Mouse (Mus musculus) heart, embryonic 10.5 days (tissue): ENCODE measurements around the gene Anp32a. TPM values are rescaled to one million over a fixed set of nuclear protein-coding genes. Genes with fewer than 3 reads are reported as not detected.

ENCODE experiments used
- DNase-seq: peaks from one replicate; pipeline ENCODE4 v3.0.0-alpha.2; 2017; ENCODE audit warnings: low spot score
- H3K27ac ChIP-seq: fragments of 300-500 bp; sonication (generic); 2 replicates; pipeline ENCODE4 v1.5.1; 2016; ENCODE audit warnings: mild to moderate bottlenecking
- H3K27me3 ChIP-seq: fragments of 300-500 bp; sonication (generic); 2 replicates; pipeline ENCODE4 v1.6.1; 2016; ENCODE audit warnings: mild to moderate bottlenecking; ENCODE audit not compliant: poor library complexity, insufficient read depth, severe bottlenecking
- H3K36me3 ChIP-seq: fragments of 300-500 bp; sonication (generic); 2 replicates; pipeline ENCODE4 v1.6.1; 2016; ENCODE audit warnings: mild to moderate bottlenecking, moderate library complexity
- H3K4me1 ChIP-seq: fragments of 300-500 bp; sonication (generic); 2 replicates; pipeline ENCODE4 v1.6.1; 2016; ENCODE audit warnings: mild to moderate bottlenecking
- H3K4me3 ChIP-seq: fragments of 300-500 bp; sonication (generic); 2 replicates; pipeline ENCODE4 v1.5.1; 2016; ENCODE audit warnings: mild to moderate bottlenecking, moderate library complexity
- H3K9me3 ChIP-seq: fragments of 300-500 bp; sonication (generic); 2 replicates; pipeline ENCODE4 v1.6.1; 2016; ENCODE audit warnings: mild to moderate bottlenecking, moderate library complexity
- WGBS: fragments of 180-500 bp; shearing (Covaris S2); methylation state at CpG from one replicate; pipeline ENCODE4 v1.1.7; 2016; 5-methylcytosine and 5-hydroxymethylcytosine counted together
- polyA plus RNA-seq: library from polyadenylated mRNA; unstranded; fragments of >200 nt; fragmentation: Nextera tagmentation; extraction: Ambion mirVana; gene quantifications from 2 replicates; pipeline ENCODE4 v1.2.1, GENCODE M21; 2016

Anp32a gene
- polyA plus RNA-seq, 1 experiment from 2014 or later = 178 TPM

DNA sequence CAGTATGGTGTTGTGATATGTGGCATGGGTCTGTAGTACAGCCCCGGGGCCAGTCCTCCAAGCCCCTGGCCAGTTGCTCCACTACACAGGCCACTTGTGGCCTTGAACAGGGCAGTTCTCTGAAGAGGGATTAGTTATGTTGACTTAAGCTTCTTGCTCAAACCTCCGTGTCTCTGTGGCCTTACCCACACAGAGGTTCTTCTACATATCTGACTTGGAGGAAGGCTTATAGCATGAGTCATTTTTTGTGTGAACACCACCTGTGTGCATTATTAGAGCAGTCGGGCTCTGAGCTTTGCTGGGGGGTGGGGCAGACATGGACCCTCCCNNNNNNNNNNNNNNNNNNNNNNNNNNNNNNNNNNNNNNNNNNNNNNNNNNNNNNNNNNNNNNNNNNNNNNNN is 33.2 kb downstream of the Anp32a start:
- no peaks in the 10 kb centered on the region for H3K9me3 ChIP-seq
- H3K27me3 ChIP-seq = no peaks in the 10 kb centered on the region
- H3K27ac ChIP-seq = no peak overlapping the region
- WGBS = 81% methylated on average over 3 of the region's 3 CpGs
- peaks cover 46% of the 10 kb centered on the region for H3K4me1 ChIP-seq
- H3K36me3 ChIP-seq = peaks cover 80% of the 10 kb centered on the region
- no peak overlapping the region for H3K4me3 ChIP-seq
- no peak for DNase-seq

DNA sequence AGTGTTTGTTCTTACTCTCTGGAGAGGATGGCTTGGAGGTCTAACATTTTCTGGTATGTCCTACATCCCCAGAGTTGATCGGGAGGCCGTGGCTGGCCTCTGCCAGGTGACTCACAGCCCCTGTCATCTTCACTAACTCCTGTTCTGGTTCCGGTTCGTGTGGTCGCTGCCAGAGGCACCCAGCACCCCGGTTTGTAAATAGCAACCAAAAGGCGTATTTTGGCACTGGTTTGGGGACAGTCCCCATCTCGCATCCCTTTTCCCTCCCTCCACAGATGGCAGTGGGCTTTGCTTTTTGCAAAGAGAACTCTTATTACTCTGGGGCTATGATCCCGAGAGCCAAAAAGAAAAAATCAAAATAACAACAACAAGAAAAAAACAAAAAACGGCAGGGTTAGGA is 36.8 kb downstream of the Anp32a start:
- WGBS = 95% methylated on average over 10 of the region's 10 CpGs
- DNase-seq = no peak
- Histone ChIP-seq H3K36me3 (peaks cover 71% of the 10 kb centered on the region), H3K27ac (no peak overlapping the region), H3K4me1 (peaks cover 36% of the 10 kb centered on the region), H3K4me3 (no peak overlapping the region), H3K27me3 (no peaks in the 10 kb centered on the region), H3K9me3 (no peaks in the 10 kb centered on the region)

DNA sequence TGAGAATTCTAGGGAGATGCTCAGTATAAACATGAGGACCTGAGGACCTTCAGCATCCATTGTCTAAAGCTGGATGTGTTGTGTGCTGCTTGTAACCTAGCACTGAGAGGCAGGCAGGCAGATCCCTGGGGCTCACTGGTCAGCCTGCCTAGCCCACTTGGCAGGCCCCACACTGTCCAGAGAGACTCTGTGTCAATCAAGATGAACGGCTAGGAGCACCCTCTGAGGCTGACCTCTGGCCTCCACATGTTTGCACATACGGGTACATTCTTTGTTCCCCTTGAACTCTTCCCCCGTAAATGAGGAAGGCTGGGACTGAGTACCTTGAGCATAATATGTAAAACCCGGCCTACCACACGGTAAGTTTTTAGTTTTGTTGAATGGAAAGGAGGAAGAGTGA is 39.3 kb downstream of the Anp32a start:
- WGBS = 70% methylated on average over 5 of the region's 5 CpGs
- Histone ChIP-seq H3K27me3 (no peaks in the 10 kb centered on the region), H3K27ac (peak overlapping the region; percentile 48; the same call in 1 of the 2 replicates), H3K4me3 (no peak overlapping the region), H3K9me3 (no peaks in the 10 kb centered on the region), H3K4me1 (peaks cover 24% of the 10 kb centered on the region), H3K36me3 (peaks cover 48% of the 10 kb centered on the region)
- no peak for DNase-seq

DNA sequence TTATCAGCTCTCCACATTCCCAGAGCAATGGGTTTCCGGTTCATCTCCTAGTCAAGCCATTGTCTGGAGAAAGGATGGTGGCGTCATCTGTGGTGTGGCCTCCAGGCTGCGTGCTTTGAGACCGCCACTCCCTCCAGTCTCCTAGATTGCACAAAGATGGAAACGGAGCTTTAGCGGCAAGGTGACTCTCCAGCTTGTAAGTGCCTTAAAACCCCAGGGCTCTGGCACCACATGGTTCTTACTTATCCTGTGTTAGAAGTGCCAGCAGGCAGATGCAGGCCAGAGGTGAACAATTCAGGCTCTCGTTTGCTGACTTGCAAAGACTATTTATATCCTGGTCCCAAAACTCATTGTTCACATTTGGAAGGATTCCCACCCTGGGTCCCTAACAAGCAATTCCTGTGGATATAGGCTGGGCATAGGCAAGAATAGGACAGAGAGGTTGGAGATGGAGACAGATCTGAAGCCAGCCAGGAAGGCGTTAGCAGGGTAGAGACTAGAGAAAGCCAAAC is 40.4 kb downstream of the Anp32a start:
- H3K4me3 ChIP-seq = no peak overlapping the region
- DNase-seq = no peak
- H3K36me3 ChIP-seq = peaks cover 37% of the 10 kb centered on the region
- H3K27me3 ChIP-seq = no peaks in the 10 kb centered on the region
- whole genome bisulfite sequencing = 32% methylated on average over 8 of the region's 8 CpGs
- H3K9me3 ChIP-seq = no peaks in the 10 kb centered on the region
- peak overlapping the region; percentile 48; the same call in 1 of the 2 replicates for H3K27ac ChIP-seq
- H3K4me1 ChIP-seq = peaks cover 24% of the 10 kb centered on the region

DNA sequence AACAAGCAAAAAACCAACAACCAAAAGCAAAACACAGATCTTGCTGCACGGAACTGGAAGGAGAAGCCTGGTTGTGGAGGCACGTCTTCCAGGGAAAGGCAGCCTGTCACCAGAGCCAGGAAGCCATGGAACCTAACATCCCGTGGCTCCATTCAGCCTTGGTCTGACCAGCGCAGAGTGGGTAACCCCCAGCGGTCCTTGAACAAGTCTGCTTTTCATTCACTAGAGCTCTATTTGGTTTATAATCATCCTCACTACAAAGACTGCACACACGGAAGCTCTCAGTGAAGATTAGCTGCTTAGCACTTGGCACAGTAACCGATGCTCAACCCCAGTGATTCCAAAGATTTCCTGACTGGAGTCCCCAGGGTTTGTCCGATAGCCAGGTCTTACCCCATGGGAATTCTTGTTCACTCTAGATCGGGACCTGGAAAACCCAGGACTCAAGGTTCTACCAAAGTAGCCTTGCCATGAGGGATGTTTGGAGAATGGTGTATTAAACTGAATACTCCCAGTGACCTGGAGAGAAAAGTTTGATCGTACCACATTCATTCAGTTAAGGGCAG is 41.5 kb downstream of the Anp32a start:
- no peaks in the 10 kb centered on the region for H3K9me3 ChIP-seq
- H3K4me1 ChIP-seq = peaks cover 24% of the 10 kb centered on the region
- no peak overlapping the region for H3K4me3 ChIP-seq
- peaks cover 25% of the 10 kb centered on the region for H3K36me3 ChIP-seq
- H3K27me3 ChIP-seq = no peaks in the 10 kb centered on the region
- 78% methylated on average over 10 of the region's 10 CpGs for WGBS
- H3K27ac ChIP-seq = no peak overlapping the region
- DNase-seq = no peak

DNA sequence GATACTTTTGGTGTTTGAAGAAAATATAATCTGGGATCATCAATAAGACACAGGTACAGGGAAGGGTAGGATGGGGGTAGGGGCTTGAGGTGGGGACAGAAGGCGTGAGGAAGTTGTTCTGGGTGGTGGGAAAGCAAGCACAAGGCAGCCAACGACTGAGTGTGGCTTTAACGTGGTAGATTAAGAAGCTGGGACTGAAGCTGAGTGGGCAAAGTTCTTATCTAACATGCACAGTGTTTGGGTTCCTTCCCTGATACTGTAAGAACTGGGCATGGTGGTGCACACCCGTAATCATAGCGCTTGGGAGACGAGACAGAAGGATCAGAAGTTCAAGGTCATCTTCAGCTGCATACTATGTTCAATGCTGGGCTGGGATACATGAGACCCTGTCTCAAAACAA is 44.0 kb downstream of the Anp32a start:
- no peaks in the 10 kb centered on the region for H3K9me3 ChIP-seq
- no peaks in the 10 kb centered on the region for H3K27me3 ChIP-seq
- WGBS = 68% methylated on average over 6 of the region's 6 CpGs
- no peak for DNase-seq
- H3K36me3 ChIP-seq = peaks cover 4% of the 10 kb centered on the region
- H3K4me3 ChIP-seq = no peak overlapping the region
- H3K4me1 ChIP-seq = peaks cover 20% of the 10 kb centered on the region
- H3K27ac ChIP-seq = no peak overlapping the region

DNA sequence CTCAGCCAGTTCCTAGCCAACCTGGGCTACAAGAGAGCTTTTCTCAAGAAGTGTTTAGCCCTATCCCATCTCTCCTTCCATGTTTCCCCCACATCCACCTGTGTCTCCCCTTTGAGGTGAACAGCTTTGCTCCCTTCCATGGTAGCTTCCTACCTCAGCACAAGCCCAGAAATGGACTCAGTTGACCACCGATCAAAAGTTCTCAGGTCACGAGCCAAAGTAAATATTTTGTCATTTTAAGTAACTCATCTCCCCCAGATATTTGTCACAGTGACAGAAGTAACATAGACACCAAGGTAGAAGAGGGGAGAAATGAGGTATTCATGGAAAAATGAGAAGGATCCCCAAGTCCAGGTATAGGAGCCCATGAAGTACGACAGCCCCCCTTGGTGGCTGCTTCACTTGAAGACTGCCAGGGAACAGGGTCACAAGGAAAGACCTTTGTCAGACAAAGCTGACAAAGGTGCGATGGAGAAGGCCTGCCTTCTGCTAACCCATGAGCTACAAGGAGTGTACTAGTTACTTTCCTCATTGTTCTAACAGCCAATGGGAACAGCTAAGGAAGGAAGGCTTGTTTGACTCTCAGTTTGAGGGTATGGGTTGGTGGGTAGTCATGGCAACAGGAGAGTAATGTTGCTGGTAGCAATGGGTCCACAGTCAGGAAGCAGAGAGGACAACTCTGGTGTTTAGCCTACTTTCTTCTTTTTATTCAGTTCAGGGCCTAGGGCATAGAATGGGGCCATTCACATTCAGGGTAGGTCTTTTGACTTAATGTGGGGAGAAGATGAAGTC is 44.8 kb downstream of the Anp32a start:
- H3K9me3 ChIP-seq = no peaks in the 10 kb centered on the region
- H3K4me3 ChIP-seq = no peak overlapping the region
- no peak overlapping the region for H3K27ac ChIP-seq
- DNase-seq = no peak
- peaks cover 11% of the 10 kb centered on the region for H3K4me1 ChIP-seq
- no peaks in the 10 kb centered on the region for H3K27me3 ChIP-seq
- no peaks in the 10 kb centered on the region for H3K36me3 ChIP-seq
- 84% methylated on average over 4 of the region's 4 CpGs for WGBS

DNA sequence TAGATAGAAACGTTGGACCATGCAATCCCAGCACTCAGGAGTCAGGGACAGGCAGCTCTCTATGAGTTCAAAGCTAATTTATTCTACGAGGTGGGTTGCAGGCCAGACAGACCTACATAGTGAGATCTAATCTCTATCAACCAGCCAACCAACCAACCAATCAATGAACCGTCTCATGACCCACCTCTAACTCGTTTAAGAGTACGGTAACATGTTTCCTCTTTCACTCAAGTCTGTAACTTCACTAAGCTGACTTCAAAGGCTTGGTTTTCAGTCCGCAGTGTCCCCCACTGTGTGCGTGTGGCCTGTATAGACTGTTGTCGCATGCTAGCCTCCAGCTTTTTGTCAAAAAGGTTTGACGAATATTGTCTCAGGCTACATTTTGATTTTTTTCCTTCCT is 48.6 kb downstream of the Anp32a start:
- 72% methylated on average over 9 of the region's 9 CpGs for WGBS
- no peaks in the 10 kb centered on the region for H3K9me3 ChIP-seq
- H3K4me3 ChIP-seq = no peak overlapping the region
- no peak for DNase-seq
- no peaks in the 10 kb centered on the region for H3K27me3 ChIP-seq
- no peaks in the 10 kb centered on the region for H3K4me1 ChIP-seq
- no peaks in the 10 kb centered on the region for H3K36me3 ChIP-seq
- H3K27ac ChIP-seq = no peak overlapping the region

DNA sequence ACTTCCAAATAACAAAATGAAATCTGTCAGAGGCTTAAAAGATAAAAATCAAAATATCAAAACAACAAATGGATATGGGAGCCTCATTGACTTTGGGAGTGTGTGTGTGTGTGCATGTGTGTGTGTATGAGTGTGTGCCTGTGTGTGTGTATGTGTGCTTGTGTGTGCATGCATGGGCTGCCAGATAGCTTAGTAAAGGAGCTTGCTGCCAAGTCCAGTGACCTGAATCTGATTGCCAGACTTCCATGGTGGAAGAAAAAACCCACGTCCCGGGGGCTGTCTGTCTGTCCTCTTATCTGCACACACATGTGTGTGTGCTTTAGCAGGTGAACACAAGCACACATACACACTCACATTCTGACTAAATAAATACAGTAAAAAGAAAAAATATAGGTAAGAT is 52.4 kb downstream of the Anp32a start:
- WGBS = 70% methylated on average over 2 of the region's 2 CpGs
- H3K9me3 ChIP-seq = no peaks in the 10 kb centered on the region

DNA sequence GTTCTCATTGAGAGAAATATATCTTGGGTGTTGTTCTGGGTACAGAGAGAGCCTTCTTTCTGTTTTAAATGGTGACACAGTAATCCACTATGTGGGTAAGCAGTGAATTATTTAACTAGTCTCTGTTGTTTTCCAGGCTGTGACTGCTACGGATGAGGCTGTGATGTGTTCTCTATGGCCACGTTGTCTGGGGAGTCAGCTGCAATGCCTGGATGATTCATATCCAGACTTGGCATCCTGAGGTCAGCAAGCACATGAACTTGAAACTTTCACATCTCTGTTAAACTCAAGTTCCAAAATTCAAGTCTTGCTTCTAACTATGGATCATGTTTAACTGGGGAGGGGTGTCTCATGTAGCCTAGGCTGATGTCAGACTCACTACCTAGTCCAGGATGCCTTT is 53.1 kb downstream of the Anp32a start:
- H3K36me3 ChIP-seq = no peaks in the 10 kb centered on the region
- no peaks in the 10 kb centered on the region for H3K4me1 ChIP-seq
- no peaks in the 10 kb centered on the region for H3K27me3 ChIP-seq
- H3K27ac ChIP-seq = no peak overlapping the region
- DNase-seq = no peak
- H3K4me3 ChIP-seq = no peak overlapping the region
- WGBS = 76% methylated on average over 2 of the region's 2 CpGs
- H3K9me3 ChIP-seq = no peaks in the 10 kb centered on the region

More for the DNA sequence above, 52.4 kb downstream of the Anp32a start:
- Histone ChIP-seq H3K4me1 (no peaks in the 10 kb centered on the region), H3K27me3 (no peaks in the 10 kb centered on the region), H3K36me3 (no peaks in the 10 kb centered on the region), H3K4me3 (no peak overlapping the region), H3K27ac (no peak overlapping the region)
- DNase-seq = no peak

DNA sequence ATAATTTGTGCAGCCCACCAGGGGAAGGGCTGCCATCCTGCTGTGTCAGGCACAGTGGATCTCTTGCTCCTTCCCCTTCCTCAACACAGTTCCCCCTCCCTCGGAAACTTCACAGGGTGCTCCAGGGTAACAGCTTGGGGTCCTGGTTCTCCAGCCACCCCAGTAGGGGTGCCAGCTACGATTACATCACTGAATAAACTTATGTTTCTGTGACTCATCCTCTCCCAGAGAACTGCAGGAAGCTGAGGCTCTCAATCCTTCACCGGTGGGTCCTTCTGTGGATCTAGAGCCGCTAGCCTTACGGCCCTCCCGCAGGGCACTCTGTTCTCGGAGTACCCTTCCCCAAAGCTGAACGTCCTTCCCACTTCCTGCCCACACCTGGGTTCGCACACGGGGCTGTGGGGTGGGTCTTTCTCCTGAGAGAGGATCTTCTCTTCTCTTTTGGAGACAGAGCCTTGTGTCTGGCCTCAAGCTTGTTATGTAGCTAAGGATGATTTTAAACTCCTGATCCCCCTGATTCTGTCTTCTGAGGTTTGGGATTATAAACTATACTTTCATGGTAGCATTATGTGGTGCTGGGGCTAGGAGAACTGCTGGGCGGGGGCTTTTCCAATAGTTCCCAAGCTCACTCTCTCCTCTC is 59.6 kb downstream of the Anp32a start:
- H3K36me3 ChIP-seq = no peaks in the 10 kb centered on the region

DNA sequence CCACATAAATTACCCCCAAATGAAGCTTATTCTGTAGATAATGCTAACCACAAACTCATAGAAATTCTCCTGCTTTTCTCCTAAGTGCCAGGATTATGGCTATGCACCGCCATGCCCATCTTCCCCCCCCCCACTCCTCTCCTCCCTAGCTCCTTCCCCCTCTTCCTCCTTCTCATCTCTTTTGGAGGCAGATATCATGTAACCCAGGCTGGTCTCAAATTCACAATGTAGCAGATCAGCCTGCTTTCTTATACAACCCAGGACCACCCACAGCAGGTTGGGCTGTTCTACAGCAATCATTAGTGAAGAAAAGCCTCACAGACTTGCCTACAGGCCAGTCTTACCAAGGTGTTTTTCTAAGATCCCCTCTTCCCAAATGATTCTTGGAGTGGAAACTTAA is 60.5 kb downstream of the Anp32a start:
- Histone ChIP-seq H3K4me1 (peaks cover 7% of the 10 kb centered on the region), H3K27ac (no peak overlapping the region), H3K9me3 (no peaks in the 10 kb centered on the region), H3K4me3 (no peak overlapping the region), H3K36me3 (no peaks in the 10 kb centered on the region), H3K27me3 (no peaks in the 10 kb centered on the region)
- WGBS = 76% methylated on average over 1 of the region's 1 CpGs
- no peak for DNase-seq

More for the DNA sequence above, 59.6 kb downstream of the Anp32a start:
- H3K27ac ChIP-seq = no peak overlapping the region
- WGBS = 35% methylated on average over 11 of the region's 11 CpGs
- H3K4me3 ChIP-seq = no peak overlapping the region
- H3K27me3 ChIP-seq = no peaks in the 10 kb centered on the region
- DNase-seq = no peak
- no peaks in the 10 kb centered on the region for H3K9me3 ChIP-seq
- peaks cover 4% of the 10 kb centered on the region for H3K4me1 ChIP-seq

DNA sequence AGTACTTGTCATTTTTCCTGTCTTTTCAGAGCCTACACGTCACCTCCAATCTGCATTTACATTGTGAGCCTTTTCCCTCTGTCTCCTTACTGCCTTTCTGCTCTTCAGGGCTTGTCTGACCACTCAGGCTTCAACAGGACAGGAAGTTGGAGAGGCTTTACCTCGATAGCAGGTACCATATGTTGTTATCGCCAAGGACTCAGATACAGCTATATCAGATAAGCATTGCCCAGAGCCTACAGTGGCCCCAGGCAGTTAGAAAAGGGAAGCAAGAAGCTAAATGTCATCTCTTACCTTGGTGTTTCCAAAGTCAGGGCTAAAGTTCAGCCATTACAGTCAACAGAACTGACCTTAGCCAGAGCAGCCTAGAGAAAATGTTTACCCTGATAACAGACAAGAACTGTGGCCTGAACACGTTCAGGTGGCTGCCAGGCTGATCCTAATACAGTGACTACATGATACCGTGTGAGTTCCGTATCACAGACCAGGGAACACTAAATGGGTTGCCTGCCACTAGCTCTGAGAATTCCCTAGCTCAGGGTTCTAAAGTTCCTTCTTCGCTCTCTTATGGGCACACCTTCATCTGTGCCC is 65.4 kb downstream of the Anp32a start:
- Histone ChIP-seq H3K4me3 (no peak overlapping the region), H3K27ac (no peak overlapping the region), H3K9me3 (peaks cover 3% of the 10 kb centered on the region; the same call in 1 of the 2 replicates), H3K36me3 (no peaks in the 10 kb centered on the region), H3K27me3 (no peaks in the 10 kb centered on the region), H3K4me1 (peaks cover 12% of the 10 kb centered on the region; the same call in 1 of the 2 replicates)
- WGBS = 74% methylated on average over 7 of the region's 7 CpGs
- no peak for DNase-seq
